Mouse (Mus musculus) heart, embryonic 16.5 days (tissue): ENCODE measurements at regions not wholly inside any gene's neighbourhood (a gene's known extent, or its start where the extent isn't known, plus 50 kb on each side); places are given as distances from the start of the nearest gene placed in this dataset.

Experiments used
- ATAC-seq: fragments of 200-750 bp; cut with Nextera tagmentation; replicated peaks from 2 replicates; pipeline ENCODE4 v1.8.0; 2017; ENCODE audit warnings: moderate number of reproducible peaks; ENCODE audit not compliant: insufficient read depth, low FRiP score; ENCODE audit errors: extremely low read depth
- H3K27ac ChIP-seq: fragments of 300-500 bp; sonication (generic); 2 replicates; pipeline ENCODE4 v1.5.1; 2014; ENCODE audit warnings: mild to moderate bottlenecking, low read length, control low read depth, moderate library complexity
- H3K27me3 ChIP-seq: fragments of 300-500 bp; sonication (generic); 2 replicates; pipeline ENCODE4 v1.6.1; 2014; ENCODE audit warnings: low read length, mixed read lengths; ENCODE audit not compliant: control insufficient read depth, insufficient read depth
- H3K36me3 ChIP-seq: fragments of 300-500 bp; sonication (generic); 2 replicates; pipeline ENCODE4 v1.6.1; 2014; ENCODE audit not compliant: control insufficient read depth, insufficient read depth
- H3K4me1 ChIP-seq: fragments of 300-500 bp; sonication (generic); 2 replicates; pipeline ENCODE4 v1.6.1; 2014; ENCODE audit warnings: low read length, mixed read lengths; ENCODE audit not compliant: control insufficient read depth, insufficient read depth
- H3K4me2 ChIP-seq: fragments of 300-500 bp; sonication (generic); 2 replicates; pipeline ENCODE4 v1.6.1; 2014; ENCODE audit warnings: low read depth, mild to moderate bottlenecking, control low read depth, low read length
- H3K4me3 ChIP-seq: fragments of 300-500 bp; sonication (generic); 2 replicates; pipeline ENCODE4 v1.5.1; 2014; ENCODE audit warnings: mild to moderate bottlenecking, control low read depth, low read length
- H3K9ac ChIP-seq: fragments of 300-500 bp; sonication (generic); 2 replicates; pipeline ENCODE4 v1.6.1; 2014; ENCODE audit warnings: low read length, control low read depth
- H3K9me3 ChIP-seq: fragments of 300-500 bp; sonication (generic); replicated peaks from 2 replicates; pipeline ENCODE4 v1.6.1; 2016; ENCODE audit warnings: low read length; ENCODE audit not compliant: control insufficient read depth
- WGBS: fragments of 180-500 bp; shearing (Covaris S2); extraction: QIAGEN DNeasy Blood & Tissue Kit; methylation state at CpG from one replicate; pipeline ENCODE4 v1.1.7; 2014; 5-methylcytosine and 5-hydroxymethylcytosine counted together

- no peaks in the 10 kb centered on the region for H3K27me3 ChIP-seq
- no peak overlapping the region for H3K9ac ChIP-seq
- H3K4me1 ChIP-seq: no peaks in the 10 kb centered on the region
- H3K36me3 ChIP-seq: no peaks in the 10 kb centered on the region
- no peak for ATAC-seq
- no peak overlapping the region for H3K27ac ChIP-seq
- no peaks in the 10 kb centered on the region for H3K9me3 ChIP-seq
- WGBS: 64% methylated on average over 2 of the region's 2 CpGs
- H3K4me2 ChIP-seq: no peak overlapping the region
- no peak overlapping the region for H3K4me3 ChIP-seq
These were observed 352.2 kb upstream of the Nudt12 start for GRCm38 (mm10) chr17:59365340-59365739.

GRCm38 (mm10) chr17:59362110-59362509 lies 348.9 kb upstream of the Nudt12 start:
- H3K9ac ChIP-seq: no peak overlapping the region
- WGBS: 77% methylated on average over 7 of the region's 7 CpGs
- H3K4me3 ChIP-seq: no peak overlapping the region
- H3K9me3 ChIP-seq: no peaks in the 10 kb centered on the region
- H3K27me3 ChIP-seq: no peaks in the 10 kb centered on the region
- no peaks in the 10 kb centered on the region for H3K4me1 ChIP-seq
- no peak overlapping the region for H3K4me2 ChIP-seq
- ATAC-seq: no peak
- H3K27ac ChIP-seq: no peak overlapping the region
- no peaks in the 10 kb centered on the region for H3K36me3 ChIP-seq

GRCm38 (mm10) chr17:59361119-59361518 lies 347.9 kb upstream of the Nudt12 start:
- ATAC-seq: no peak
- Histone ChIP-seq H3K9ac (no peak overlapping the region), H3K4me1 (no peaks in the 10 kb centered on the region), H3K27me3 (no peaks in the 10 kb centered on the region), H3K27ac (no peak overlapping the region), H3K9me3 (no peaks in the 10 kb centered on the region), H3K4me3 (no peak overlapping the region), H3K36me3 (no peaks in the 10 kb centered on the region), H3K4me2 (no peak overlapping the region)
- 95% methylated on average over 9 of the region's 9 CpGs for WGBS

- no peak overlapping the region for H3K4me3 ChIP-seq
- H3K9ac ChIP-seq: no peak overlapping the region
- ATAC-seq: no peak
- 71% methylated on average over 5 of the region's 5 CpGs for WGBS
- no peaks in the 10 kb centered on the region for H3K27me3 ChIP-seq
- H3K36me3 ChIP-seq: no peaks in the 10 kb centered on the region
- H3K9me3 ChIP-seq: no peaks in the 10 kb centered on the region
- no peak overlapping the region for H3K27ac ChIP-seq
- no peak overlapping the region for H3K4me2 ChIP-seq
- H3K4me1 ChIP-seq: no peaks in the 10 kb centered on the region
These were observed 346.3 kb upstream of the Nudt12 start for GRCm38 (mm10) chr17:59359503-59359902.

- 64% methylated on average over 4 of the region's 4 CpGs for WGBS
- Histone ChIP-seq H3K27ac (no peak overlapping the region), H3K27me3 (no peaks in the 10 kb centered on the region), H3K9me3 (no peaks in the 10 kb centered on the region), H3K4me1 (0 out of 2 replicates have a peak, but pooled peaks cover 3% of the 10 kb centered on the region), H3K4me3 (no peak overlapping the region), H3K4me2 (no peak overlapping the region), H3K9ac (no peak overlapping the region), H3K36me3 (no peaks in the 10 kb centered on the region)
- ATAC-seq: no peak
These were observed 332.4 kb upstream of the Nudt12 start for GRCm38 (mm10) chr17:59345526-59345925.

- no peak overlapping the region for H3K9ac ChIP-seq
- H3K4me2 ChIP-seq: no peak overlapping the region
- no peaks in the 10 kb centered on the region for H3K9me3 ChIP-seq
- H3K4me3 ChIP-seq: no peak overlapping the region
- H3K36me3 ChIP-seq: no peaks in the 10 kb centered on the region
- H3K27me3 ChIP-seq: no peaks in the 10 kb centered on the region
- no peaks in the 10 kb centered on the region for H3K4me1 ChIP-seq
- ATAC-seq: no peak
- no peak overlapping the region for H3K27ac ChIP-seq
- WGBS: 77% methylated on average over 5 of the region's 5 CpGs
These were observed 284.8 kb upstream of the Nudt12 start for GRCm38 (mm10) chr17:59297939-59298338.

GRCm38 (mm10) chr17:59281364-59281763 lies 268.2 kb upstream of the Nudt12 start:
- 0 out of 2 replicates have a peak, but pooled peaks have one; percentile 52 for ATAC-seq
- 58% methylated on average over 3 of the region's 3 CpGs for WGBS
- Histone ChIP-seq H3K9ac (no peak overlapping the region), H3K9me3 (no peaks in the 10 kb centered on the region), H3K27me3 (no peaks in the 10 kb centered on the region), H3K4me2 (no peak overlapping the region), H3K4me1 (no peaks in the 10 kb centered on the region), H3K36me3 (no peaks in the 10 kb centered on the region), H3K4me3 (no peak overlapping the region), H3K27ac (no peak overlapping the region)

- H3K4me3 ChIP-seq: no peak overlapping the region
- no peaks in the 10 kb centered on the region for H3K9me3 ChIP-seq
- no peaks in the 10 kb centered on the region for H3K4me1 ChIP-seq
- H3K27ac ChIP-seq: no peak overlapping the region
- H3K4me2 ChIP-seq: no peak overlapping the region
- no peaks in the 10 kb centered on the region for H3K27me3 ChIP-seq
- ATAC-seq: no peak
- WGBS: 82% methylated on average over 10 of the region's 10 CpGs
- H3K36me3 ChIP-seq: no peaks in the 10 kb centered on the region
- H3K9ac ChIP-seq: no peak overlapping the region
These were observed 266.6 kb upstream of the Nudt12 start for GRCm38 (mm10) chr17:59279811-59280210.

- no peak for ATAC-seq
These were observed 256.4 kb upstream of the Nudt12 start for GRCm38 (mm10) chr17:59269613-59270012.

GRCm38 (mm10) chr17:59249000-59249399 lies 235.8 kb upstream of the Nudt12 start:
- no peak overlapping the region for H3K4me3 ChIP-seq
- H3K36me3 ChIP-seq: no peaks in the 10 kb centered on the region
- H3K4me2 ChIP-seq: no peak overlapping the region
- H3K9ac ChIP-seq: no peak overlapping the region
- no peaks in the 10 kb centered on the region for H3K27me3 ChIP-seq
- no peak overlapping the region for H3K27ac ChIP-seq
- 76% methylated on average over 5 of the region's 5 CpGs for WGBS
- ATAC-seq: no peak
- H3K9me3 ChIP-seq: no peaks in the 10 kb centered on the region
- H3K4me1 ChIP-seq: no peaks in the 10 kb centered on the region

More at GRCm38 (mm10) chr17:59269613-59270012, 256.4 kb upstream of the Nudt12 start:
- Histone ChIP-seq H3K9ac (no peak overlapping the region), H3K4me2 (no peak overlapping the region), H3K4me3 (no peak overlapping the region), H3K27ac (no peak overlapping the region), H3K9me3 (no peaks in the 10 kb centered on the region), H3K27me3 (no peaks in the 10 kb centered on the region), H3K4me1 (no peaks in the 10 kb centered on the region), H3K36me3 (no peaks in the 10 kb centered on the region)
